Mouse (Mus musculus) MEL (cell line): ENCODE results near the gene Hs6st1. TPM values are rescaled to one million over a fixed set of nuclear protein-coding genes. Genes with fewer than 3 reads are reported as not detected.

ENCODE experiments used
- DNase-seq: peaks from one replicate; pipeline ENCODE4 v3.0.0; 2011; ENCODE audit warnings: low read depth, low spot score
- H3K27ac ChIP-seq: 2 replicates; pipeline ENCODE4 v1.5.1; 2012; ENCODE audit warnings: low read depth, mild to moderate bottlenecking, control low read depth, low read length, moderate library complexity; ENCODE audit not compliant: control insufficient read depth
- H3K27me3 ChIP-seq, 2 experiments: fragments of 150-350 bp in 1 of 2; sonication (generic) in 1 of 2; 2 replicates each; pipeline ENCODE4 v1.6.1; 2012; ENCODE audit warnings: low read length in 2 of 2, mild to moderate bottlenecking in 2 of 2, improper control_type of control experiment in 1 of 2, moderate library complexity in 1 of 2; ENCODE audit not compliant: insufficient read depth in 2 of 2, control insufficient read depth in 1 of 2
- H3K36me3 ChIP-seq, 2 experiments: 2 replicates each; pipeline ENCODE4 v1.6.1; 2012 to 2014; ENCODE audit warnings: low read length in 2 of 2, improper control_type of control experiment in 1 of 2, inconsistent platforms in 1 of 2, mild to moderate bottlenecking in 1 of 2; ENCODE audit not compliant: insufficient read depth in 2 of 2, control insufficient read depth in 1 of 2
- H3K4me1 ChIP-seq, 2 experiments: fragments of 150-350 bp in 1 of 2; sonication (generic) in 1 of 2; 2 replicates each; pipeline ENCODE4 v1.6.1; 2012; ENCODE audit warnings: low read length in 2 of 2, improper control_type of control experiment in 1 of 2, mild to moderate bottlenecking in 1 of 2; ENCODE audit not compliant: insufficient read depth in 2 of 2, control insufficient read depth in 1 of 2
- H3K4me3 ChIP-seq, 2 experiments: fragments of 150-350 bp in 1 of 2; sonication (generic) in 1 of 2; 2 replicates each; pipeline ENCODE4 v1.5.1; 2012; ENCODE audit warnings: low read depth in 2 of 2, low read length in 2 of 2, mild to moderate bottlenecking in 2 of 2, moderate library complexity in 2 of 2, control low read depth in 1 of 2, improper control_type of control experiment in 1 of 2; ENCODE audit not compliant: control insufficient read depth in 1 of 2, insufficient read depth in 1 of 2
- H3K79me2 ChIP-seq: 2 replicates; pipeline ENCODE4 v1.6.1; 2012; ENCODE audit warnings: mild to moderate bottlenecking, low read length, moderate library complexity; ENCODE audit not compliant: control insufficient read depth, poor library complexity, insufficient read depth
- H3K9ac ChIP-seq: 2 replicates; pipeline ENCODE4 v1.6.1; 2012; ENCODE audit warnings: low read depth, mild to moderate bottlenecking, control low read depth, low read length, moderate library complexity; ENCODE audit not compliant: control insufficient read depth, poor library complexity, severe bottlenecking
- H3K9me3 ChIP-seq: fragments of 150-350 bp; sonication (generic); replicated peaks from 2 replicates; pipeline ENCODE4 v1.6.1; 2012; ENCODE audit warnings: mild to moderate bottlenecking, low read length, improper control_type of control experiment, moderate library complexity; ENCODE audit not compliant: insufficient read depth
- BHLHE40 ChIP-seq: IDR thresholded peaks from 2 replicates; pipeline ENCODE4 v1.6.1; 2012; ENCODE audit warnings: low read depth, mild to moderate bottlenecking, inconsistent platforms, low read length, improper control_type of control experiment, borderline replicate concordance
- CHD1 ChIP-seq: IDR thresholded peaks from 2 replicates; pipeline ENCODE4 v1.6.1; 2012; ENCODE audit warnings: low read depth, mild to moderate bottlenecking, inconsistent platforms, low read length, improper control_type of control experiment
- E2F4 ChIP-seq: IDR thresholded peaks from 2 replicates; pipeline ENCODE4 v1.6.1; 2011; ENCODE audit warnings: low read depth, low read length, improper control_type of control experiment, borderline replicate concordance
- GATA1 ChIP-seq: IDR thresholded peaks from 2 replicates; pipeline ENCODE4 v1.6.1; 2011; ENCODE audit warnings: low read depth, low read length, improper control_type of control experiment
- JUND ChIP-seq: IDR thresholded peaks from 2 replicates; pipeline ENCODE4 v1.6.1; 2011; ENCODE audit warnings: low read depth, mild to moderate bottlenecking, improper control_type of control experiment, low read length
- KAT2A ChIP-seq: conservative IDR thresholded peaks from 2 replicates; pipeline ENCODE4 v1.6.1; 2012; ENCODE audit warnings: low read depth, low read length, improper control_type of control experiment, inconsistent platforms
- MAX ChIP-seq: IDR thresholded peaks from 2 replicates; pipeline ENCODE4 v1.6.1; 2011; ENCODE audit warnings: low read length, improper control_type of control experiment
- MAZ ChIP-seq: IDR thresholded peaks from 2 replicates; pipeline ENCODE4 v1.6.1; 2012; ENCODE audit warnings: low read depth, mild to moderate bottlenecking, inconsistent platforms, low read length, improper control_type of control experiment
- MEF2A ChIP-seq: IDR thresholded peaks from 2 replicates; pipeline ENCODE4 v1.6.1; 2014; ENCODE audit warnings: low read depth, mild to moderate bottlenecking, inconsistent platforms, low read length, improper control_type of control experiment; ENCODE audit not compliant: poor library complexity, insufficient replicate concordance, severe bottlenecking; ENCODE audit errors: extremely low read depth
- MXI1 ChIP-seq: IDR thresholded peaks from 2 replicates; pipeline ENCODE4 v1.6.1; 2011; ENCODE audit warnings: mild to moderate bottlenecking, low read depth, low read length, improper control_type of control experiment
- MYB ChIP-seq: IDR thresholded peaks from 2 replicates; pipeline ENCODE4 v1.6.1; 2011; ENCODE audit warnings: mild to moderate bottlenecking, low read depth, low read length, improper control_type of control experiment
- NRF1 ChIP-seq: IDR thresholded peaks from 2 replicates; pipeline ENCODE4 v1.6.1; 2014; ENCODE audit warnings: low read depth, mild to moderate bottlenecking, inconsistent platforms, low read length, improper control_type of control experiment, moderate library complexity; ENCODE audit not compliant: poor library complexity, insufficient read depth, severe bottlenecking
- POLR2A ChIP-seq, 2 experiments: IDR thresholded peaks; 2 replicates each; pipeline ENCODE4 v1.6.1; 2011 to 2012; ENCODE audit warnings: low read length in 2 of 2, mild to moderate bottlenecking in 2 of 2, control low read depth in 1 of 2, improper control_type of control experiment in 1 of 2, low read depth in 1 of 2, moderate library complexity in 1 of 2; ENCODE audit not compliant: control insufficient read depth in 1 of 2, insufficient read depth in 1 of 2, poor library complexity in 1 of 2
- POLR2AphosphoS2 ChIP-seq: IDR thresholded peaks from 2 replicates; pipeline ENCODE4 v1.6.1; 2011; ENCODE audit warnings: low read length, improper control_type of control experiment
- POLR2AphosphoS5 ChIP-seq: IDR thresholded peaks from 2 replicates; pipeline ENCODE4 v1.6.1; 2012; ENCODE audit warnings: low read depth, borderline replicate concordance, mild to moderate bottlenecking, inconsistent platforms, low read length, moderate library complexity, mixed read lengths
- RCOR1 ChIP-seq: IDR thresholded peaks from 2 replicates; pipeline ENCODE4 v1.6.1; 2012; ENCODE audit warnings: low read depth, mild to moderate bottlenecking, inconsistent platforms, low read length, improper control_type of control experiment
- SMC3 ChIP-seq: IDR thresholded peaks from 2 replicates; pipeline ENCODE4 v1.6.1; 2011; ENCODE audit warnings: low read depth, low read length, improper control_type of control experiment
- TCF12 ChIP-seq: IDR thresholded peaks from 2 replicates; pipeline ENCODE4 v1.6.1; 2014; ENCODE audit warnings: low read depth, mild to moderate bottlenecking, inconsistent platforms, low read length, improper control_type of control experiment, moderate library complexity
- ZC3H11A ChIP-seq: IDR thresholded peaks from 2 replicates; pipeline ENCODE4 v1.6.1; 2012; ENCODE audit warnings: low read depth, mild to moderate bottlenecking, inconsistent platforms, low read length, improper control_type of control experiment
- ZKSCAN1 ChIP-seq: IDR thresholded peaks from 2 replicates; pipeline ENCODE4 v1.6.1; 2012; ENCODE audit warnings: low read depth, mild to moderate bottlenecking, inconsistent platforms, low read length, improper control_type of control experiment, moderate library complexity
- polyA plus RNA-seq, 2 experiments: library from polyadenylated mRNA; stranded (reverse) in 1 of 2; unstranded in 1 of 2; fragments of >175 nt in 1 of 2; fragments of >200 nt in 1 of 2; gene quantifications; 2 replicates each; pipeline versions ENCODE4 v1.2.1 to v1.2.4; 2012; ENCODE audit warnings: low replicate concordance in 2 of 2, low read depth in 1 of 2; ENCODE audit not compliant: insufficient read length in 2 of 2, insufficient read depth in 1 of 2, missing spikeins in 1 of 2
- total RNA-seq: library from RNA; depleted of rRNA; stranded (reverse); fragments of 300-350 nt; gene quantifications from 2 replicates; pipeline ENCODE4 v1.2.3, GENCODE M21; 2012

Hs6st1 gene
- total and polyA plus RNA-seq, 3 experiments, result 33.0 to 52.0 (median 45.7) TPM

DNA sequence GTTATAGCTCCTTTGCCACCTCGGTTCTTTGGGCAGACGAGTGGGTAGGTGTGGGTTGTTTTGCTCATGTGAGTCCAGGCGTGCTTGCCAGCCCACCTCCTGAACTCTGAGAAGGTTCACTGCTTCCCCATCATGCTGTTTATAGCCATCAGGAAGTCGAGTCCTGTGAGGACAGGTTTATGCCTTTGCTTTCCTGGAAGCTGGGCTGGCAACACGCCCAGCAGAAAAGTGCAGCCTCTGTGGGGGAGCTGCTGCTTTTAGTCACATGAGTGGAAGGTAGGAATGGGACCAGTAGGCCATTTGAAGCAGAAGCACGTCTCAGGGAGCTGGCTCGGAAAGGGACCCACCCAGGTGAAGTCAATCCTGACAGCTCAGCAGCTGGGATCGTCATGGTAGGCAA is 11.5 kb downstream of the Hs6st1 start:
- no peak overlapping the region for H3K27ac ChIP-seq
- H3K4me3 ChIP-seq, result no peak overlapping the region
- peaks cover 0 to 6% of the 10 kb centered on the region in 2 experiments; a peak in 2 of 4 replicates for H3K36me3 ChIP-seq
- no peak overlapping the region for H3K9ac ChIP-seq
- H3K27me3 ChIP-seq, result no peaks in the 10 kb centered on the region
- TF ChIP-seq MXI1, result no peak
- TF ChIP-seq POLR2A (IDR thresholded peaks at IDR 0.05; ENCODE audit: control insufficient read depth in 1 of 2, insufficient read depth in 1 of 2, low read depth in 1 of 2, low read length in 2 of 2, poor library complexity in 1 of 2), result no peak
- no peak for TF ChIP-seq E2F4
- TF ChIP-seq MEF2A, result no peak
- TF ChIP-seq CHD1, result no peak
- no peak for TF ChIP-seq ZC3H11A
- TF ChIP-seq ZKSCAN1, result no peak
- no peak for TF ChIP-seq BHLHE40
- TF ChIP-seq SMC3, result no peak
- no peak for TF ChIP-seq GATA1
- no peak for TF ChIP-seq NRF1
- no peak for TF ChIP-seq MAZ
- no peak for TF ChIP-seq MYB
- TF ChIP-seq RCOR1, result no peak
- TF ChIP-seq JUND, result no peak
- TF ChIP-seq POLR2AphosphoS5, result no peak
- TF ChIP-seq POLR2AphosphoS2, result no peak
- H3K79me2 ChIP-seq, result peaks cover 54% of the 10 kb centered on the region
- DNase-seq, result no peak
- no peaks in the 10 kb centered on the region for H3K4me1 ChIP-seq
- H3K9me3 ChIP-seq, result no peaks in the 10 kb centered on the region

DNA sequence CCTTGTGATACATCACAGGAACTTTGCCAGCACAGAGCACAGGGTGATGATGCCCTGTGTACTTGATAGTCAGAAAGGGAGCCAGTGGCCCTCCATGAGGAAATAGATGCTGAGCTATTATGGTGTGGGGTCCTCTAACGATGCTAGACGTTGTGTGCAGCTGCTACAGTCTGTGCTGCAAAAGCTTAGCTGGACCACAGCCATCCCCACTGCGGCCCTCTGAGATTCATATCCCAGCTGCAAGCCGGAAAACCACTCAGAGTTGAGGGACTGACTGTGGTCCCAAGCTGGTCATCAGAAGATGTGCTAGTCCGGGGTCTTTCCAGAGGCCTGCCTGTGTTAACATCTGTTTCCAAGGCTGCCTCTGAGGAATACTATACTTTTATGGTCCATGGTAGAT is 12.8 kb downstream of the Hs6st1 start:
- H3K9me3 ChIP-seq, result no peaks in the 10 kb centered on the region
- no peaks in the 10 kb centered on the region for H3K4me1 ChIP-seq
- peaks cover 0 to 10% of the 10 kb centered on the region in 2 experiments; a peak in 2 of 4 replicates for H3K36me3 ChIP-seq
- H3K79me2 ChIP-seq, result peaks cover 48% of the 10 kb centered on the region
- no peak overlapping the region for H3K4me3 ChIP-seq
- H3K27ac ChIP-seq, result no peak overlapping the region
- TF ChIP-seq KAT2A, result no peak
- no peak for TF ChIP-seq TCF12
- no peak for TF ChIP-seq MAX
- H3K9ac ChIP-seq, result no peak overlapping the region
- DNase-seq, result no peak
- H3K27me3 ChIP-seq, result no peaks in the 10 kb centered on the region
